Mouse (Mus musculus): ENCODE measurements at regions not wholly inside any gene's neighbourhood (a gene's known extent, or its start where the extent isn't known, plus 50 kb on each side); places are given as distances from the start of the nearest gene placed in this dataset.
A peak's percentile ranks its signal among the peaks of the same experiment; 100 is the strongest.

DNA sequence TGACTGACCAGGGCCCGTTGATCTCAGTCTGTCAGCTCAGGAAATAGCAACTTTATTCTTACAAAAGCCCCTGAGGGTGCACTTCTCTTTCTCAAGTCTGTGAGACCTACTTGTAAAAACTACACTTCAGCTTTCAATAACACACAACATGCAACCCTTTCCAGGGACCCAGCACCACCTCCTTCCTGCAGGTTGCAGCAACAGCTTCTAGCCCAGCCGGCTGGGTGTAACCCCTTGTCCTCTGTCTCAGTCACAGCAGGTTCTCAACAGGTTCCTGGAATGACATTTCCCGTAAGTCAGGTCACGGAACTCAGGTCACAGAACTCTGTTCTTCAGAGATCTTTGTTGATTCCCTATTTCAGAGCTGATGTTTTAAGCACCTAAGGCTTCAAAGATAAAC, 558.5 kb upstream of the Camk1g start:
- DNase-seq, result no peak

DNA sequence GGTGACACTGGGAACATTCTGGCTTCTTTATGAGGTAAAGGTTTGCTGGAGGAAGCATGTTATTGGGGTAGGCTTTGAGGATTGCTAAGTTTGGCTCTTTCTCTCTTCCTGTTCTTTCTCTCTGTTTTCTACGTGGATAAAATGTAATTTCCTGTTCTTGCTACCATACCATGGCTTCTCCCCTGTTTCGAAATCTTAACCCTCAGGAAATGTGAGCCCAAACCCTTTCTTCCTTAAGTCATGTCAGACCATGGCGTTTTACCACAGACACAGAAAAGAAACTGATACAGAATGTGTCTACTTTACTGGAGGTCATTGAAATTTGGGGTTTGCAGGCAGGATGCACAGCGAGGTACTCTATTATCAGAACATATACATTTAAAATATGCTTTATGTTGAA, 552.7 kb upstream of the Camk1g start:
- no peak for DNase-seq

DNA sequence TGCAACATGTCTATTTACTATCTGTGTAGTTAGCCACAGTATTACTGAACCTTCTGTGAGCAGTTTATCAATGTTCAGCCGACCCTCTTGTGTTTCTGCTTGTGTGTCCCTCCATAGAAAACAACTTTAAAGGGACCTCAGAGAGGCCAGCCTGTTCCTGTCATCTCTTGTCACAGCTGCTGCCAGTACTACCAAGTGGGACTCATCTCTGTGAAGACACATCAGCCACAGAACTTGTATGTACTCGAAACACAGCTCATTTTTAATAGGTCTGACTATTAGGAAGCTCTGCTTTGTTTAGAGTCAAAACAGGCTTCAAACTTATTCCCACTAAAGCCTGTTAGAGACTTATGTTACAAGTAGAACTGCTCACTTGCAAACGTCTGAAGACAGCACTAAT, 549.1 kb upstream of the Camk1g start:
- DNase-seq, result no peak

DNA sequence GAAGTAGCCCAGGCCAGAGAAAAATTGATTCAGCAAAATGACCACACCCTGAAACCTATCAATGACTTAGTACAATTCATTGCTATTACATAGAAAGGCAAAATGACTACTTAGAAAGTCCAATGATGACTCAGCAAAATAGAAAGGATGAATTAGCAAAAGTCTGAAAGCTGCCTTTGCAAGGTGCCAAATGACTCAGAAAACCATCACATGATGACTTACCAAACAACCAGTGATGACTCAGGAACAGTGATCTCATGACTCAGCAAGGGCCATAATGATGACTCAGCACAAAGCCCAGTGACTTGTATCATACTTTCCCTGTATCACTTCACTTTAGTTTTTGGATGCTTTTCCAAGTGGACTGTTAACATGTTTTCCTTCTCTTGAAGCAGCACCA, 535.6 kb upstream of the Camk1g start:
- peak; percentile 9 for DNase-seq

DNA sequence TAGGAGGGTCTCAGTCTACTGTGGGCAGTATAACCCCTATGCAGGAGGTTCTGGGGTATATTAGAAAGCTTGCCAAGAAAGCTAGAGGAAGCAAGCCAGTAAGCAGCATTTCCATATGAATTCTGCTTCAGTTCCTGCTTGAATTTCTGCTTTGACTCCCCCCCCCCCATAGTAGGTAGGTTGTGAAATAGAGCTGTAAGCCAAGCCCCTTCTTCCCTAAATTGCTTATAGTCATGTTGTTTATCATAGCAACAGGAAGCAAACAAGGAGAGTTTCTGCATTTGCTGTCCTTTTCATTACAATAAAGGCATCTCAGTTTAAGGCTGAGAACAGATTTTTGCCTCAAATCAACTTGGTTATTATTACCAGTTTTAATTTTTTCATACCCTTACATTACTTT, 524.0 kb upstream of the Camk1g start:
- no peak for DNase-seq

DNA sequence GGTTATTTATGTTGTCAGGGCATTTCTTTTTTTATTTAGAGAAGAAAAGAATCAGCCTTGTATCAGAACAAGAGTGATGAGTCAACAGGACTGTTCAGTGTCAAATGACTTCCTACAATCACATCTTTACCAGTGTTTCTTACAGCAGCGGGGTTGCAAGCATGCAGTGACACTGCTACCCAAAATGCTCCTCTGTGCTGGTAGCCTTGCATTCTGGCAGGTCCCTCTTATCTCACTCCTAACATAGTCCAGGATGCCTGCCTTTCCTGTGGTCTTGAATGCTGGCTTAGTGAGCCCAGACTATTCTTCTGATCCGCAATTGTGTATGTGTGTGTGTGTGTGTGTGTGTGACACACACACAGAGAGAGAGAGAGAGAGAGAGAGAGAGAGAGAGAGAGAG, 506.4 kb upstream of the Camk1g start:
- DNase-seq, result no peak

DNA sequence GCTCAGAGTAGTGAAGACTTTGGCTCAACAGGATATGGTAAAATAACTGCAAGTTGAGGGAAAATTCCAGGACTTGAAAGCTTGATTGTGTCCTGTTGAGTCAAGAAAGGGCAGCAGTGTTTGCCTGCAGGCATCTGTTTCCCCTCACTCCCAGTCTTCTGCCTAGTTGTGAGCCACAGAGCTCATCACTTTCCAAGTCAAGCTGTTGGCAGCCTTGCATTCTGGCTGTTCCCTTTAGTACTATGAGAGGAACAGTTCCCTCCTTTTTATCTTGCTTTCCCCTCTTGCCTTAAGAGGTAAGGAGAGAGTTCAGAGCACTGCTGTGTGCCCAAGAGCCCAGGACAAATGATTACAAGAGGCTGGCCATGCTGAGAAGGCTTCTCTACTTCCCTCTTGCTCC, 506.0 kb upstream of the Camk1g start:
- no peak for DNase-seq

DNA sequence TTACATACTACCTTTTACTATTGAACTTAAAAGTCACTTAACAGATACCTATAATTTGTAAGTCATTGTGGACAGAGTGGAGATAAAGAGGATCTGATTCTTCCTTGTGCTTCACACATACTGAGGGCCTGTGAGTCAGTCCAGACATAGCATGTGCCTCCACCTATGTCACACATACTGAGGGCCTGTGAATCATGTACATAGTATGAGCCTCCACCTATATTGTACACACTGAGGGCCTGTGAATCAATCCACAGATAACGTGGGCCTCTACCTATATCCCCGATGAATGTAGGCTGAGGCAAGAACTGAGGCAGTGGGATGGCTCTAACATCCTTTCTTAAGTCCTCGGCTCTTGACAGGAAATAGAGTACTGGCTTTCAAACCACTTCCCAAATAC, 505.2 kb upstream of the Camk1g start:
- DNase-seq, result no peak

DNA sequence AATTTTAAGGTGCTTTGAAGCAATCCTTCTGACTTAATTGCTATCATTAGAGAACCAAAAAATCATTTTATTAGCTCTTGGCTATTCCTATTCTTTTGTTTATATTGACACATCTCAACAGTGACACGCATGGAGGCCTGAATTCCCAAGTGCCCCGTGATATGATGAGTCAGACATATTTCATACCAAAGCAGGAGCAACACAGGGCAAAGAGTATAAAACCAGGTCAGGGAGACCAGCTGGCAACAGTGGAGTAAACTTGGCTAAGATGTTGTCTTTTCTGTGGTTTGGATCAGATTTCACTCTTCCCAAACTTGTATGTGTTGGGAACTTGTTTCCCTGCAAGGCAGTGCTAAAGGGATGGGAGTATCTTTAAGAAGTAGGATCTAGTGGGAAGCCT, 500.6 kb upstream of the Camk1g start:
- peak; percentile 15 for DNase-seq

DNA sequence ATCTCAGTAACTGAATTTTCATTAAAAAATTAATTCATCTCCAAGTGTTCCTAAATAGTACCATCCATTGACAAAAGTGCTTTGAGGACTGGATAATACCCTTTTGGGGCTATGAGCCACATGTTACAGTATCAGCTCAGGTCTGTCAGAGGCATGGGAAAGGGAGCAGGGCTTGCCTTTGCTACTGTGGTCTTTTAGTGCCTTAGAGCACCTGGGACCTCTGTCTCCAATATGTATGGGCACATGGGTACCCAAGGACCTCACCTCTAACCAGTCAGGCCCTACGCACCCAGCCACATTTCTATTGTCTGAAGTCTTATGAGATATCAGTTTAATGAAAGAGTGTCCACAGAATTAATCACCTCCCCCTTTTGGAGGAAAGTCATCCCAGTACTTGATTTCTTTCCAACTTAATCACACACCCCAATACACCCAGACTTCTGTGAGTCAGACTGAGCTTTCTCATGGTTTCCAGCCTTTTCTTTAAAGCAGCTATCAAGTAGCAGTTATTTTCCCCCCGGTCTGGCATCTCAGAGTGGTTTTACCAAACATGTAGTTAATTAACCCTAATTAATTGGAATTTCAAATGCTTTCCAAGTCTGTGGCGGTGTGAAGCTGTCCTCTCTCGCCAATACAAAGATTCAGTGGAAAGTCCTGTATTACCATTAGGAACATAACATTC, 498.7 kb upstream of the Camk1g start:
- no peak for DNase-seq

DNA sequence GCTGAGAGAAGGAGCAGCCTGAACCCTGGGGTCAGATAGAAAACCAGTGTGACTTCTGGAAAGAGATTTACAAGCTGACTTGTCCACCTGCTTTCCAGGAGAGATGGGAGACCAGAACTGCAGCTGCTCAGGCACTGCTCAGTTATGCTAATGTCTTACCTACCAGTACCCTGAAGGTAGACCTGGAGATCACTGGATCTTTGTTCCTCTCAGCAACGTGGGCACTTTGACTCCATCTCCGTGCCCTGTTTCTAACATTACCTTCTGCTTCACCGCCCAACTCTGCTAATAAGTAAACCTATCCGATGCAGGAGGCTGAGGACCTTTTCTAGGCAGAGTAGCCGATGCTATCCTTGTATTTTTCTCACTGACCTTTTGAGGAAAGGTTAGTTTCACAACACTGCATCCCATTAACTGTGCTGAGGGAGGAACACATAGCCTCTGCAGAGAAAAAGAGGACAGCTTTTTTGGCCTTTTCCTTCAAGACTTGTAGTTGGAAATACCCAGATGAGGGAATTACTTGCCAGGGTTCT, 490.7 kb upstream of the Camk1g start:
- DNase-seq, result no peak

DNA sequence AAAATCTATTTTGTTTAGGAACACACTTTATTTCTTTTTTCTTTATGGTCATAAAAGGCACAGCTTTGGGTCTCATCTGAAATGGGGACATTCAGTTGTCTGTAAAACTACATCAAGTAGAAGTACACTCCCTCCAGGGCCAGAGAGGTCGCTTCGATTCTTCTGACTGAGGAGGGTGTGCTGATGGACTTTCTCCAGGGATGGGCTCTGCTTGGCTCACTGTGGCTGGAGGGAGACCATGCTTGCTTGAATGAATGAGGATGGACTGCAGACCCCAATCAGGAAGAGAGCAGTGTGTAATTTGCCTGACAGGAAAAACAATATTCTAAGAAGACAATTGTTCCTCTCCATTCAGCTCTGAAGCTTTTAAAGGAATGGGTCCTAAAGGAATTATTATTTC, 490.3 kb upstream of the Camk1g start:
- no peak for DNase-seq

DNA sequence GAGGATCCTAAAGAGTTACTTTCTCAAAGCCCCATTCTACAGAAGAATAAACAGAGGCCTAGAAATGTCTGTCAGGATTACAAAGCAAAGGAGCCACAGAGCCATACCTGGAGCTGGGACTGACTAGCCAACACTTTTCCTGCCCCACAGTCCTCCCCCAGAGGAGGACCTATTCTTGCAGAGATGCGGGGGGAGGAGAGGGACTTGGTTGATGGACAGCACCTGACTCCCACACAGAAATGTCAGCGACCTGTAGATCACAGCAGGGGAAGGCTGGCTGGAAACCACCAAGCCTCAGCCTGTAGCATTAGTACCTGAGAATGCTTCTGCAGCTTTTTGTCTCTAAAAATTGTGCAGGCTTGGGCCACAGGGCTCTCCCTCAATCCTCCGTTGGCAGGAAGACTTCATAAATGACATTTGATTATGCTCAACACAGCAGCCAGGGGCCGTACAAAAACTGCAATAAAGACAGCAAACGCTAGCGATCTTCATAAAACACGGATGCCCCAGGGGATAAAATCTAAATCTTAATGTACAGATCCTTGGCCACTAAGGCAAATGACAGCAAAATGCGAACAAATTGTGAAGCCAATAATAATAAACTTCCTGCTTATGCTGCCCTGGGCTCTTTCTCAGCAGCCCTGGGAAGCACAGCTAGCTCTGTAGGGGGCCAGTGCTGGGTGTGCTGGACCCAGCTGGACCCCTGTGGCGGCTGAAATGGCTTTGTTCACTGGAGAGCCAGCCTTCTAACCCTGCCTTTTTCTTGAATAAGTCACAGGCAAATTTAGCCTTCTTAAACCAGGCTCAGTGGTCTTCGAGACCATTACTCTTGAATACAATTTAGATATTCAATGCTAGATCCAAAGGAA, 489.4 kb upstream of the Camk1g start:
- no peak for DNase-seq

DNA sequence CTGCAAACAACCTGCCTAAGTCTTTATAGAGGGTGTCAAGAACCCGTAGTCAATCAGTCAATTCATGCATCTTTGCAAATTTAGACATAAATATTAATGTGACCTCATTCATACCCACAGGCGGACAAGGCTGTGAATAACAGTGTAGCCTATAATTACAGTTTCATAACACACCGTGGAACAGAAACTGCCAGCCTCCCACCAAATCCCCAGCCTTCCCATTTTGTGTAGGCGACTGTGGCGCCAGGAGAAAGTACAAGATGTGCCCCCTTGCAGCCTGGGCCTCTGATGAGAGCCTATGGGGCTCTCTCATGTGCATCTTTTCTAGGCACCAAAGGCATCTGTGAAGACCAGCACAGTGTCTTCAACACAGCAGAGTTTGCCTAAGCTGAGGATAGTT, 477.8 kb upstream of the Camk1g start:
- no peak for DNase-seq

DNA sequence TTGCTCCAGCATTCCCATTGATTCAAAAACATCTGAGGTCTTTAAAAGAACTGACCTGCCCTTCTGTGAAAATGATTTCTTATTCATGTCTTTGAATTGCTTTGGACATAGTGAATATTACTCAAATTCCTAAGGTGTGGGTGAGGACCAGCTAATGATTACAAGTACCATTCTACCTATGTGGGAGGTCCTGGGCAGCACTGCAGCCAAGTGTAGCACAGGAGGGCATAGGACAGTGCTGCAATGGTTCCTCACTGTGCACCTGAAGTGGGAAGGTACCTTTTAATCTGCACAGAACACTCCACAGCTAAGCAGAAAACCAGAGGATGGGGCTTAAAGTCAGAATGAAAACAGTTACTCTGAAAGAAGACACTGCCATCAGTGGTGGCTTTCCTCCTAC, 474.8 kb upstream of the Camk1g start:
- no peak for DNase-seq

DNA sequence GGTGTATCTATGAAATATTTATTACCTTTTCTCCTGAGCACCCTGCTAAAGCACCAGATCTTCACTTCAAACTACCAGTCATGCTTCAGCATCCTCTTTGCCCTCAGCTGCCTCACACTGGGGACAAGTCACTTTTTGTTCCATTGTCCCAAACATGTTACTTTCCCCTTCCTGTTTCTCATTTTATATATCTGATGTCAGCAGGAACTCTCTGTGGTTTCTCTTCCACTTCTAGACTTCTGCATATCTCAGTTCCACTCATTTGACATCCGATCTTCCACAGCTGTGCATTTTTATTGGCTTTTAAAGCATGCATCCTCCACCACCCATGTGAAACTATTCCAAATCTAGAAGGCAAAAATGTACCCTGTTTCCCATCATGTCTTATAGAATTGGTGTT, 474.4 kb upstream of the Camk1g start:
- no peak for DNase-seq

DNA sequence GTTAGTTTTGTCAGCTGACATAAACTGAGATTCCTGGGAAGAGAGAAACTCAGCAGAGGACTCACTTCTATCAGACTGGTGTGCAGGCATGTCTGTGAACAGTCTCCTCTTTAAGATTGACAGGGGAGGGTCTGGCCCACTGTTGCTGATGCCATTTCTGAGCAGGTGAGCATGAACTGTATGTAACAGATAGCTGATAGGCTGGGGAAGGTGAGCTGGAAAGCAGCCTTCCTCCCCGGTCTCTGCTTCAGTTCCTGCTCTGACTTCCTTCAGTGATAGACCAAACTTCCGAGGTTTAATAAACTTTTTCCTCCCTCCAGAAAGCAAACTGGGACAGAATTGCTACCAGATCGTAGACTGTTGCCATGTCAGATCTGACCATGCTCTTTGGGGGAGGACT, 430.9 kb upstream of the Camk1g start:
- DNase-seq, result no peak

DNA sequence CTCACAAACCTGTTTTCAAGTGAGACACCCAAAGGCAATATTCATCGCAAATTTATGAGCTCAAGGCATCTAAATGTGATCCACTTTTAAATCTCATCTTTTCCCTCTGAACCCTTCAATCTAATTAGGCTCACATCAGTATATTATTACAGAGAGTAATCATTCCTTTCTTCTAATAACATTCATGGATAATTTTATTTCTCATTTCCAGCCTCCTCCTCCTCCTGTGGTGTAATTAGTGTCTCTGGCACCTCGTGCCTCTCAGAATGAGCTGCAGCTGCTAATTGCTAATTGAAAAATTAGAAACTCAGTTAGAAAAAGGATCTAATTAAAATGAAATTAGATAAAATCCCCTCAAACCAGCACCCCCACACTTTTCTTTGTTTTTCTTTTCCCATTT, 420.5 kb upstream of the Camk1g start:
- DNase-seq, result no peak

DNA sequence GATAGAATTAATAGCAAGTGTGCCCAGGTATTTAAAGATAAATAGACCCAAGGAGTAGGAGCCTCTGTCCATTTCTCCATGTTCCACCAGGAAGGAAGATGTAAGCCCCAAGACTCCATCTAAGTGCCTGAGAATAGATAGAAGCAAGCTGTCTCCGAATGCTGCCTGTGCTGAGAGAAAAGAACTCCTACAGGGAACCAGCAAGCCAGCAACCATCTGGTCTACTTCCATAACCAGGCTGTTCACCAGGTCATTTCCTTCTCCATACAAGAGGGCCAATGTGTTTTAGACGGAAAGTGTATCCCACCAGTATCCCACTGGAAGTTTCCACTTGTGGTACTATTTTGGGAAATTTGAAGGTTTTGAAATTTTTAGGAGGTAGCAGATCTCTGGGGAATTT, 418.4 kb upstream of the Camk1g start:
- no peak for DNase-seq

DNA sequence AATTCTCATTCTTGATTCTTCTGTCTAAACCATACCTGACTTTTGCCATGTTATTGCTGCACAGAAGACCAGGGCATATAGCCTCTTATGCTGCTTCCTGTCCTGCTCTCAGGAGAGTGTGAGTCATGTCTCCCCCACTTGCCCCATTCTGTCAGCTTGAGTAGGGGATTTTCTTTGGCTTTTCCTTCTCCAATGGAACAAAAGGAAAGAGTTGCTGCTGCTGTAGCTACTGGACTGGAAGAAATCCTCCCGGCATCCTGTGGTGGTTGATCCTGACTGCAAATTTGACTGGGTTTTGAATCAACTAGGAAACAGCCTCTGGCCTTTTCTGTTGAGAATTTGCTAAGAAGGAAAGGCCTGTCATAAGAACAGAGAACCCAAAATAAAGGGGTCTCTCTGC, 417.3 kb upstream of the Camk1g start:
- DNase-seq, result no peak

DNA sequence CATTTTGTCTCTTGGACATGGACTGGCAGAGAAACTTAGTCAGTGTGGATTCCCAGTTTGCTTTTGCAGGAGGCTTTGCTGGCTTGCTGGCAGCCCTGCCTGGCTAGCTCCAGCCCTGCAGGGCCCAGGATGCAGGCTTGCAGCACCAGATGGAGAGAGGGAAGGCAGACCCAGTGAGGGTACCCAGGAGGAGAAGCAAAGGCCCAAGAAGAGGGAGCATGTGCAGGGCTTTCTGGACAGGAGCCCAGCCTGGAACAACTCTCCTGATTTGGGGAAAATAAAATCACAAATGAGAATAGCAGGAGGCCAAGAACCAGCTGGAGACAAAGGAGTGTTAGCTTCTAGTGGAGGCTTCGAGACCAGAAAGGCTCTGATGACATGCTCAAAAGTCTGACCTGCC, 414.9 kb upstream of the Camk1g start:
- no peak for DNase-seq

DNA sequence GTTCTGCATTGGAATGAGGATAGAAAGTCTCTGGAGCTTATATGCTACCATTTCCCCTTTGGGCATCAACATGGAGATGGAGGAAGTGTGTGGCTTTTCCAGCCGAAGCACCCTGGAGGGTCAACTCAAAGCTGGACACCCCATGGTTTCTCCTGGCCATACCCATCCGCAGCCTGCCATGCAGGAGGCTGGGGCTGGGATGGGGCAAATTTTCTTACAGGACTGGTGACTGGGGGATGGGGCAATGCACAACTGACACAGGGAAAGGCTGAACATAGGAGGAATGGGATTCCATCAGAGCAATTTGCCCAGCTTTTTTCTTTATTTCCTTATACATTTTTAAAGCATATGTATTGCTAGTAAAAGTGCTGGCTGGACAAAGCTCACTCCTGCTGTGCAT, 414.4 kb upstream of the Camk1g start:
- no peak for DNase-seq

DNA sequence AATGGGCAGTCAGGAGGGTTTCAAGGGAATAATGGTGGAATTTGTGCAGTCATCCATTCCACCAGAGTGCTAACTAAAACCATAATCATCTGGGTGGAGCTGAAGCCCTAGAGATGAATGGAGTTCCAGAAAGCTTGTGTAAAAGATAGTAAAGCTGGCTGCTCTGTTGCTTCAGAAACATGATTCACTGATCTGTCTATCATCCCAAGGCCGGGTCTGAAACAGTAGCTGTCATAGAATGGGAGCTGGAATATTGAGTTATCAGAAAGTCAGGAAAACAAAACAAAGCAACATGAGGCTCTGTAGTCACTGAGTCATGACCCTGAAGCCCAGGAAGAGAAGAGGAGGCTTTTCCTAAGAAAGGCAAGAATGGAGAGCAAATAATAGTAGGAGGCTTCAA, 408.1 kb upstream of the Camk1g start:
- DNase-seq, result peak; percentile 8

DNA sequence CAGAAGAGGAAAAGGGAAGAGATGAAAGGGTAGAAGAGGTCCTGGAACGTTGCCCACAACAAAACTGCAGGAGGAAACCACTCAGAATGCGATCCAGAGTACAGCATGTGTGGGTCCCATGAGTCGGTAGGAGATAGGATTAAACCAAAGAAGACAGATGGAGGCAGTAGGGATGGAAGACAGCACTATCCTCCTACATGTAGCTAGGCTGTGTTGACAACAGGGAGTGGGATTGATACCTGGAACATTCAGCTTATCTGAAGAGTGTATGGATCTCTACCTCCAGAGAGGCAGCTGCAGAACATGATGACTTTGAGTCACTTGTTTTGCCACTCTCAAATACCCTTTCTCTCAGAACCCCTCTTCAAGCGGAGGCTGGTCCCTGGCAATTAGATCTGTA, 399.4 kb upstream of the Camk1g start:
- no peak for DNase-seq
